Mouse (Mus musculus) gastrocnemius, adult 2 months (tissue): ENCODE measurements around the gene Trem2. TPM values are rescaled to one million over a fixed set of nuclear protein-coding genes. Genes with fewer than 3 reads are reported as not detected.
"Not testable (repeated sequence)": the region's sequence is repeated elsewhere in the genome, so short reads cannot be mapped to it uniquely, and the experiment has no call there.

Experiments used
- DNase-seq: peaks from one replicate; pipeline ENCODE4 v3.0.0; 2022
- H3K27ac ChIP-seq: fragments of 200-600 bp; 2 replicates; pipeline ENCODE4 v1.8.1; 2022; ENCODE audit warnings: mild to moderate bottlenecking
- H3K4me3 ChIP-seq: fragments of 200-600 bp; 2 replicates; pipeline ENCODE4 v1.8.1; 2022; ENCODE audit warnings: mild to moderate bottlenecking, moderate library complexity
- CTCF ChIP-seq: fragments of 200-600 bp; IDR thresholded peaks from 2 replicates; pipeline ENCODE4 v1.8.1; 2022; ENCODE audit warnings: antibody characterized with exemption, mild to moderate bottlenecking, moderate library complexity
- intact Hi-C: fragments of 180-260 bp; cut with DNase I; formaldehyde crosslinking; loops from one replicate; pipeline ENCODE4 v1.15.1; 2025
- long read RNA-seq, 2 experiments: library from polyadenylated mRNA; stranded (forward); transcript quantifications; one replicate each; pipeline ENCODE4 v2.0.0; 2021
- total RNA-seq, 2 experiments: library from RNA; stranded (reverse); gene quantifications; 2 replicates each; pipeline ENCODE4 v1.2.3; 2021

The Trem2 gene
- total RNA-seq: under 1 TPM in 1 of 2 experiments, not detected in 1; 0.15 TPM
- long read RNA-seq, experiment 1: 0 reads
- long read RNA-seq, experiment 2: 0 reads

DNA sequence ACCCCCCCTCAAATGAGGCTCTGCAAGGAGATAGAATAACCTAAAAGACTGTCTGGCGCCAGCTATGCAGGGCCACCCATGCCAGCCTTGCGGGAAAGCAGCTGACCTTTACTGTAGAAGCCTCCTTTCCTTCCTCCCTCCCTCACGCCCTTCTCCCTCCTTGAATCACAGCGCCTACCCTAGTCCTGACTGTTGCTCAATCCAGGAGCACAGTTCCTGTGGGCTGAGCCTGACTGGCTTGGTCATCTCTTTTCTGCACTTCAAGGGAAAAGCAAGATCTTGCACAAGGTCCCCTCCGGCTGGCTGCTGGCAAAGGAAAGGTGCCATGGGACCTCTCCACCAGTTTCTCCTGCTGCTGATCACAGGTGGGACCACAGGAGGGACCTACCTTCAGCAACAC is at the start of gene Trem2:
Gene Trem2 (plus strand): TSS at position 171 of the 400 bp plus-strand sequence.
- no peak for DNase-seq
- intact Hi-C loops: no loop called here
- no peak for TF ChIP-seq CTCF
- Histone ChIP-seq H3K27ac (no peak within 1 kb of the TSS), H3K4me3 (no peak within 1 kb of the TSS)

DNA sequence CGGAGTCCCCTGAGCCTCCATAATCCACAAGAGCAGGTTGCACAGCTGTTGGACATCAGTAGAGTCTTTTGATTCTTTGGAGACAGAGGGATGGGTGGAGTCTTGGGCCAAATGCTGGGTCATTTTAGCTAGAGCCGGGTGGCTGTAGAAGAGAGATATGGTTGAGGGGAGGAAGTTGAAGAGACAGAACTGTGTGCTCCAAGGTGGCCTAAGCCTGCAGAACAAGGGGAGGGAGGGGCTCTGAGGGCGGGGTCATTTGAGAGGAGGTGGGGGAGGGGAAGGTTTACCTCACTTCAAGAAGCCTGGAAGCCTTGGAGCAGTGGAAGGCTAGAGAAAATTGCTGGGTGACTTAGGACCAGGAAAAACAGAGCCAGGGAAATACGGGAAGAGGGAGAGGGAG is 47.0 kb upstream of the Trem2 start, which contains the start of gene Treml2:
Gene Treml2 (plus strand): TSS at position 296 of the 400 bp plus-strand sequence.
- intact Hi-C loops: no loop called here
- DNase-seq: no peak
- TF ChIP-seq CTCF: no peak
- Histone ChIP-seq H3K27ac (no peak within 1 kb of the TSS), H3K4me3 (no peak within 1 kb of the TSS)

- DNase-seq: no peak
- no peak for TF ChIP-seq CTCF
- no peak overlapping the region for H3K27ac ChIP-seq
- H3K4me3 ChIP-seq: no peak overlapping the region
- intact Hi-C loops: no loop called here
Measured at GRCm38 (mm10) chr17:48299756-48300155, 46.4 kb upstream of the Trem2 start.

GRCm38 (mm10) chr17:48300199-48300598 is 46.0 kb upstream of the Trem2 start:
- no peak for TF ChIP-seq CTCF
- intact Hi-C loops: no loop called here
- no peak overlapping the region for H3K4me3 ChIP-seq
- DNase-seq: no peak
- no peak overlapping the region for H3K27ac ChIP-seq

DNA sequence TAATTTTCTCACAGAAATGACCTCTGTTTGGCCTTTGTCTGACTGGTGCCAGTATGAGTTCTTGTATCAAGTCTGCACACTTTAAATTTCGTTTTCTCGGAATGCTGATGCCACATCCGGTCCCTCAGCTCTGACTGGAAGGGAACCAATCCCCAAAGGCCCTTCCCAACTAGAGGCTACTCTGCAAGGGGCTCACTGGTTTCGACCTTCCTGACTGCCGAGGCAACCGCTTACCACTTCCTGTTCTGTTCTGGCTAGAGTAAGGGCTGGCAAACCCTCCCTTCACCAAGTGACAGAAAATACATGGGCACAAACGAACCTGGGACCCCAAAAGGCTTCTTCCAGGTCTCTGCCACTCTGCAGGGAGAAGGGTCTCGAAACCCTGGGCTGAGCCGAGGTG is 45.3 kb upstream of the Trem2 start:
- Histone ChIP-seq H3K4me3 (no peak overlapping the region), H3K27ac (no peak overlapping the region)
- intact Hi-C loops: no loop called here

GRCm38 (mm10) chr17:48301792-48302191 is 44.4 kb upstream of the Trem2 start:
- no peak overlapping the region for H3K4me3 ChIP-seq
- TF ChIP-seq CTCF: no peak
- no peak overlapping the region for H3K27ac ChIP-seq
- intact Hi-C loops: no loop called here
- no peak for DNase-seq

More for the DNA sequence above, 45.3 kb upstream of the Trem2 start:
- TF ChIP-seq CTCF: no peak
- DNase-seq: no peak

DNA sequence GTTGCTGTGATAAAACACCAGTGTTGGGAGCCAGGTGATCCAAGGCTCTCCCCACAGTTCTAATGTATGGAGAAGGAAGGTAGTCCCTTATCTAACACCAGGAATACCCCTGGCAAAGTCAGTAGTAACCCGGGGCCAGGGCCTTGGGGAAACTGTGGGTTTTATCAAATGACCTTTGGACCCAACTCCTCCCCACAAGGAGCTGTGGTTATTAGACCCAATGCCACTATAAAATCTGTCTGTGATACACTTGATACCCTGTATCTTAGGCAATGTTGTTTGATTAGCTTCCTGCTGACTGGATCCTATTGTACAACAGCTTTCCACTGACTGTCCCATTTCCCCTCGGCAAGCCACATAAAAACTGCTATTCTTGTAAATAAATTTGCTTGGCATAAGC is 34.1 kb upstream of the Trem2 start:
- no peak for DNase-seq
- no peak for TF ChIP-seq CTCF
- Histone ChIP-seq H3K4me3 (no peak overlapping the region), H3K27ac (no peak overlapping the region)
- intact Hi-C loops: no loop called here

GRCm38 (mm10) chr17:48315905-48316579 is 30.2 kb upstream of the Trem2 start, which contains the start of gene B430306N03Rik:
Gene B430306N03Rik, plus strand, starts transcription at chr17:48316141.
- DNase-seq, intact Hi-C loops, H3K27ac ChIP-seq, H3K4me3 ChIP-seq: not testable (repeated sequence)

DNA sequence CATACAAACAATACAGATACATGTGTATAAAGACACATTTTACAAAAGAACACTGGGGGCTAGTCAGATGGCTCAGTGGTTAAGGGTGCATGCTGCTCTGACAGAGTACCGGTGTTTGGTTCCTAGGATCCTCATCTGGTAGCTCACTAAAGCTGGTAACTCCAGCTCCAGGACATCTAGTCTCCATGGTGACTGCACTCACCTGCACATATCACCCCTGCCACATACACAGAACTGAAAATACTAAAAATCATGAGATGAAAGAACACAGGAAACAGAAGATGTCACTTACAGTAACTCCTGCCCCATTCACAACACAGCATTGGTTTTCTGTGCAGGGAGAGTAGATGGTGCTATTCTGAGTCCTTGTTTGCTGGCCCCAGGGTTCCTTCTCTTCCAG is 27.5 kb upstream of the Trem2 start:
- no peak overlapping the region for H3K27ac ChIP-seq
- DNase-seq: no peak
- no peak overlapping the region for H3K4me3 ChIP-seq
- no peak for TF ChIP-seq CTCF
- intact Hi-C loops: no loop called here

DNA sequence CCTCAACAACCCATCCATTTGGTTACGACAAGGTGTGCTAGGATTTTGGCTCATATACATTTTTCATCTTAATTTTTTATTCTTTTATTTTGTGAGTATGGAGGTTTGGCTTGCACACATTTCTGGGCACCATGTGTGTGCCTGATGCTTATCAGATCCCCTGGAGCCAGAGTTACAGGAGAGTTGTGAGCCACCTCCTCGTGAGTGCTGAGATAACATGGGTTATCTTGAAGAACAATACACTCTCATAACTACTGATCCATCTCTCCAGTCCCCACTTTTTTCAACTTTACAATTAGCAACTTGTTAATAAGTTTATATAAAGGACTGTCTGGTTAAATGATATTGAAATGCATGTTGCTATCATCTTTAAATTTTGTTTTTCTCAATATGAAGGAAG is 24.9 kb upstream of the Trem2 start:
- intact Hi-C loops: no loop called here
- Histone ChIP-seq H3K27ac (no peak overlapping the region), H3K4me3 (no peak overlapping the region)
- DNase-seq: no peak
- no peak for TF ChIP-seq CTCF

GRCm38 (mm10) chr17:48323236-48323635 is 23.0 kb upstream of the Trem2 start:
- DNase-seq: no peak
- intact Hi-C loops: no loop called here
- no peak overlapping the region for H3K27ac ChIP-seq
- no peak for TF ChIP-seq CTCF
- no peak overlapping the region for H3K4me3 ChIP-seq

GRCm38 (mm10) chr17:48324258-48324657 is 21.9 kb upstream of the Trem2 start:
- no peak for TF ChIP-seq CTCF
- Histone ChIP-seq H3K4me3 (no peak overlapping the region), H3K27ac (no peak overlapping the region)
- DNase-seq: no peak
- intact Hi-C loops: no loop called here

DNA sequence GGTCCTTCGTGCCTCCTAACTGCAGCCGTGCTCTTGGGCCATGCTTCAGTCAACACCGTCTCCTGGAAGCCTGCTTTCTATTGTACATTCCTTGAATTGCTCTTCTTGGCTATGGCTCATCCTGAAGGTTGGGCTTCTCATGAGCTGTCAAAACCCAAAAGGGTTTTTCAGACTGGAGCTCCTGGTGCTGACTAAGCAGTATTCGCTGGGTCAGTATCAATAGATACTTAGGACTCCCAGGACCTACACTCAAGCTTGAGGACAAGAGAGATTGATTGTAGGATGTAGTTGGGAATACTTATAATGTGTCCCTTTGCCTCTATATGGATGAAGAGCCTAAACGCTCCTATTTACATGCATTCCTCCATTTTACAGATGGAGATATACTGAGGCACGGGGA is 21.1 kb upstream of the Trem2 start:
- no peak for TF ChIP-seq CTCF
- Histone ChIP-seq H3K27ac (no peak overlapping the region), H3K4me3 (no peak overlapping the region)
- intact Hi-C loops: no loop called here
- no peak for DNase-seq

DNA sequence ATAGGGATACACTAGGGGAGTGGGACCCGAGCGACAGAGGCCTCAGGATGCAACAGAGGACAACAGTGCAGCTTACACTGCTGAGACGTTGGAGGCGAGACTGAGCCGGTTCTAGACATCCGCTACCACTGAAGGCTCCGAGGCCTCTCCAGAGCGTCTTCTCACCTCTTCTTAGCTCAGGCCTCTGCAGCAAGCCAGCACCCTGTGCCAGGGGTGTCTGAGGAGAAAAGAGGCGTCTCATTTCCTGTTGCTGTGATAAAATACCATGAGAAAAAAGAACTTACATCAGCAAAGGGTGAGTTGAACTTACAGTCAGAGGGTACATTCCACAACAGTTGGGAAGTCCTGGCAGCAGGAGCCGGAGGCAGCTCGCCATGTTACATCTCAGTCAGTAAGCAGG is 20.6 kb upstream of the Trem2 start:
- intact Hi-C loops: no loop called here
- Histone ChIP-seq H3K4me3 (no peak overlapping the region), H3K27ac (no peak overlapping the region)
- DNase-seq: no peak
- TF ChIP-seq CTCF: no peak
